Mouse (Mus musculus) MEL (cell line): ENCODE results near the gene Daam1.

Source experiments
- CHD2 ChIP-seq: IDR thresholded peaks from 2 replicates; pipeline ENCODE4 v1.6.1; 2011; ENCODE audit warnings: low read length, improper control_type of control experiment
- CTCF ChIP-seq, 3 experiments: IDR thresholded peaks in 2 of 3; conservative IDR thresholded peaks in 1 of 3; 2 replicates each; pipeline ENCODE4 v1.5.1; 2011 to 2012; ENCODE audit warnings: low read length in 3 of 3, low read depth in 2 of 3, mild to moderate bottlenecking in 2 of 3, improper control_type of control experiment in 1 of 3, inconsistent platforms in 1 of 3, mixed read lengths in 1 of 3, moderate library complexity in 1 of 3; ENCODE audit not compliant: control insufficient read depth in 1 of 3, insufficient read depth in 1 of 3, poor library complexity in 1 of 3, severe bottlenecking in 1 of 3
- E2F4 ChIP-seq: IDR thresholded peaks from 2 replicates; pipeline ENCODE4 v1.6.1; 2011; ENCODE audit warnings: low read depth, low read length, improper control_type of control experiment, borderline replicate concordance
- GATA1 ChIP-seq: IDR thresholded peaks from 2 replicates; pipeline ENCODE4 v1.6.1; 2011; ENCODE audit warnings: low read depth, low read length, improper control_type of control experiment
- MAX ChIP-seq: IDR thresholded peaks from 2 replicates; pipeline ENCODE4 v1.6.1; 2011; ENCODE audit warnings: low read length, improper control_type of control experiment
- MAZ ChIP-seq: IDR thresholded peaks from 2 replicates; pipeline ENCODE4 v1.6.1; 2012; ENCODE audit warnings: low read depth, mild to moderate bottlenecking, inconsistent platforms, low read length, improper control_type of control experiment
- MEF2A ChIP-seq: IDR thresholded peaks from 2 replicates; pipeline ENCODE4 v1.6.1; 2014; ENCODE audit warnings: low read depth, mild to moderate bottlenecking, inconsistent platforms, low read length, improper control_type of control experiment; ENCODE audit not compliant: poor library complexity, insufficient replicate concordance, severe bottlenecking; ENCODE audit errors: extremely low read depth
- NRF1 ChIP-seq: IDR thresholded peaks from 2 replicates; pipeline ENCODE4 v1.6.1; 2014; ENCODE audit warnings: low read depth, mild to moderate bottlenecking, inconsistent platforms, low read length, improper control_type of control experiment, moderate library complexity; ENCODE audit not compliant: poor library complexity, insufficient read depth, severe bottlenecking
- POLR2A ChIP-seq, 2 experiments: IDR thresholded peaks; 2 replicates each; pipeline ENCODE4 v1.6.1; 2011 to 2012; ENCODE audit warnings: low read length in 2 of 2, mild to moderate bottlenecking in 2 of 2, control low read depth in 1 of 2, improper control_type of control experiment in 1 of 2, low read depth in 1 of 2, moderate library complexity in 1 of 2; ENCODE audit not compliant: control insufficient read depth in 1 of 2, insufficient read depth in 1 of 2, poor library complexity in 1 of 2
- SIN3A ChIP-seq: IDR thresholded peaks from 2 replicates; pipeline ENCODE4 v1.6.1; 2012; ENCODE audit warnings: low read length, improper control_type of control experiment, inconsistent platforms
- USF1 ChIP-seq: IDR thresholded peaks from 2 replicates; pipeline ENCODE4 v1.6.1; 2014; ENCODE audit warnings: low read depth, mild to moderate bottlenecking, inconsistent platforms, low read length, improper control_type of control experiment, moderate library complexity
- USF2 ChIP-seq, 2 experiments: IDR thresholded peaks; 2 replicates each; pipeline ENCODE4 v1.6.1; 2011 to 2012; ENCODE audit warnings: improper control_type of control experiment in 2 of 2, low read length in 2 of 2, borderline replicate concordance in 1 of 2, inconsistent platforms in 1 of 2, low read depth in 1 of 2, mild to moderate bottlenecking in 1 of 2; ENCODE audit not compliant: insufficient read depth in 1 of 2
- ZKSCAN1 ChIP-seq: IDR thresholded peaks from 2 replicates; pipeline ENCODE4 v1.6.1; 2012; ENCODE audit warnings: low read depth, mild to moderate bottlenecking, inconsistent platforms, low read length, improper control_type of control experiment, moderate library complexity
- ZNF384 ChIP-seq: IDR thresholded peaks from 2 replicates; pipeline ENCODE4 v1.6.1; 2012; ENCODE audit warnings: low read depth, mild to moderate bottlenecking, inconsistent platforms, low read length, improper control_type of control experiment

DNA sequence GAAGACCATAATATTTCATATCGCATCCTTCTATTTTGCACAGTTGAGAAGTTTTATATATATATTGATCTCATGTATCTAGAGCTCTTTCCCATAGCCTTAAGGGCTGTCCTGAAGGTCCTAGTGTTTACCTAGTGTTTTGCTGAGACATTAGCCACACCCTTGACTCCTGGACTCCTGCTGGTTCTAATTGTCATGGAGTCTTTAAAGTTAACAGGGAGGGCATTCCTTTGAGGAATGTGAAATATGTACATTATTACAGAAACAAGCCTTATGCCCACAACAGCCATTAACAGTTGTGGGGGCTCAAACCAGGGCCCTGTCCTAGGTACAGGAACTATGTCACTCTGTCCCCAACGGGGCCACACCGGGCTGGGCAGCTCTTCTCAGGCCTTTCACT, 180.5 kb downstream of the Daam1 start:
- TF ChIP-seq CTCF (IDR thresholded peaks at IDR 0.05 in 2 of 3, conservative IDR thresholded peaks at IDR 0.05 in 1 of 3; ENCODE audit: control insufficient read depth in 1 of 3, insufficient read depth in 1 of 3, low read depth in 2 of 3, low read length in 3 of 3, poor library complexity in 1 of 3, severe bottlenecking in 1 of 3) (no peak), E2F4 (no peak), CHD2 (no peak), ZNF384 (no peak), POLR2A (IDR thresholded peaks at IDR 0.05; ENCODE audit: control insufficient read depth in 1 of 2, insufficient read depth in 1 of 2, low read depth in 1 of 2, low read length in 2 of 2, poor library complexity in 1 of 2) (no peak), USF2 (IDR thresholded peaks at IDR 0.05; ENCODE audit: borderline replicate concordance in 1 of 2, insufficient read depth in 1 of 2, low read depth in 1 of 2, low read length in 2 of 2) (no peak), GATA1 (no peak), MAZ (no peak), NRF1 (no peak), MEF2A (no peak), MAX (no peak), ZKSCAN1 (no peak), SIN3A (no peak), USF1 (no peak)
